Mouse (Mus musculus) T-helper 17 cell (primary cell): ENCODE measurements around the gene Tmppe.
"Not testable (repeated sequence)": the region's sequence is repeated elsewhere in the genome, so short reads cannot be mapped to it uniquely, and the experiment has no call there.

Experiments
- in situ Hi-C, 2 experiments: fragments of 300-600 bp; cut with MboI, MseI; formaldehyde crosslinking; loops; 1 replicate in 1 of 2; 2 replicates in 1 of 2; pipeline ENCODE4 v1.15.1; 2025; ENCODE audit warnings: high pct_unique_total_duplicates in 2 of 2

The Tmppe gene

GRCm38 (mm10) chr9:114394136-114394535, 6.8 kb upstream of the Tmppe start:
- in situ Hi-C loops = not testable (repeated sequence)

- in situ Hi-C loops = no loop called here
These were observed 6.2 kb upstream of the Tmppe start for GRCm38 (mm10) chr9:114394677-114395076.

- in situ Hi-C loops = no loop called here
These were observed 5.6 kb upstream of the Tmppe start for GRCm38 (mm10) chr9:114395258-114395657.

GRCm38 (mm10) chr9:114399680-114400079, 1.2 kb upstream of the Tmppe start:
- in situ Hi-C loops = no loop called here

- in situ Hi-C loops = no loop called here
These were observed 337 bp upstream of the Tmppe start for GRCm38 (mm10) chr9:114400588-114400948.

GRCm38 (mm10) chr9:114401685-114402080, 778 bp downstream of the Tmppe start:
- in situ Hi-C loops = no loop called here

- in situ Hi-C loops = loop anchor here in 1 of 2 experiments (5.0 kb wide), 1 partner anchor 175 kb away; no protein-coding TSS in a partner anchor
These were observed 6.8 kb downstream of the Tmppe start for GRCm38 (mm10) chr9:114407676-114408075.

GRCm38 (mm10) chr9:114410313-114410862, 9.5 kb downstream of the Tmppe start:
- in situ Hi-C loops = no loop called here

GRCm38 (mm10) chr9:114411295-114411694, 10.4 kb downstream of the Tmppe start:
- in situ Hi-C loops = no loop called here

GRCm38 (mm10) chr9:114412406-114412805, 11.5 kb downstream of the Tmppe start:
- in situ Hi-C loops = no loop called here

- in situ Hi-C loops = no loop called here
These were observed 13.0 kb downstream of the Tmppe start for GRCm38 (mm10) chr9:114413866-114414265.

- in situ Hi-C loops = loop anchor here (5.0 kb wide), 3 partner anchors 82 to 167 kb away; partner anchors contain the start of gene Ccr4 (in 1 of the 2)
These were observed 14.8 kb downstream of the Tmppe start for GRCm38 (mm10) chr9:114415701-114416100.

- in situ Hi-C loops = loop anchor here (5.0 kb wide), 3 partner anchors 80 to 165 kb away; partner anchors contain the start of gene Ccr4 (in 1 of the 2)
These were observed 16.0 kb downstream of the Tmppe start for GRCm38 (mm10) chr9:114416646-114417517.

GRCm38 (mm10) chr9:114418187-114418586, 17.3 kb downstream of the Tmppe start:
- in situ Hi-C loops = loop anchor here (5.0 kb wide), 3 partner anchors 79 to 164 kb away; partner anchors contain the start of gene Ccr4 (in 1 of the 2)

- in situ Hi-C loops = no loop called here
These were observed 19.5 kb downstream of the Tmppe start for GRCm38 (mm10) chr9:114420443-114420842.

GRCm38 (mm10) chr9:114421045-114421444, 20.1 kb downstream of the Tmppe start:
- in situ Hi-C loops = no loop called here

- in situ Hi-C loops = no loop called here
These were observed 20.9 kb downstream of the Tmppe start for GRCm38 (mm10) chr9:114421797-114422196.

- in situ Hi-C loops = no loop called here
These were observed 24.7 kb downstream of the Tmppe start for GRCm38 (mm10) chr9:114425576-114425975.

- in situ Hi-C loops = no loop called here
These were observed 25.3 kb downstream of the Tmppe start for GRCm38 (mm10) chr9:114426201-114426600.

GRCm38 (mm10) chr9:114427425-114427824, 26.5 kb downstream of the Tmppe start:
- in situ Hi-C loops = no loop called here

GRCm38 (mm10) chr9:114428103-114428834, 27.4 kb downstream of the Tmppe start:
- in situ Hi-C loops = no loop called here

- in situ Hi-C loops = no loop called here
These were observed 34.8 kb downstream of the Tmppe start for GRCm38 (mm10) chr9:114435668-114436067.
